11 mouse cellular contexts compared by ENCODE assay signal in the genomic region with DNA sequence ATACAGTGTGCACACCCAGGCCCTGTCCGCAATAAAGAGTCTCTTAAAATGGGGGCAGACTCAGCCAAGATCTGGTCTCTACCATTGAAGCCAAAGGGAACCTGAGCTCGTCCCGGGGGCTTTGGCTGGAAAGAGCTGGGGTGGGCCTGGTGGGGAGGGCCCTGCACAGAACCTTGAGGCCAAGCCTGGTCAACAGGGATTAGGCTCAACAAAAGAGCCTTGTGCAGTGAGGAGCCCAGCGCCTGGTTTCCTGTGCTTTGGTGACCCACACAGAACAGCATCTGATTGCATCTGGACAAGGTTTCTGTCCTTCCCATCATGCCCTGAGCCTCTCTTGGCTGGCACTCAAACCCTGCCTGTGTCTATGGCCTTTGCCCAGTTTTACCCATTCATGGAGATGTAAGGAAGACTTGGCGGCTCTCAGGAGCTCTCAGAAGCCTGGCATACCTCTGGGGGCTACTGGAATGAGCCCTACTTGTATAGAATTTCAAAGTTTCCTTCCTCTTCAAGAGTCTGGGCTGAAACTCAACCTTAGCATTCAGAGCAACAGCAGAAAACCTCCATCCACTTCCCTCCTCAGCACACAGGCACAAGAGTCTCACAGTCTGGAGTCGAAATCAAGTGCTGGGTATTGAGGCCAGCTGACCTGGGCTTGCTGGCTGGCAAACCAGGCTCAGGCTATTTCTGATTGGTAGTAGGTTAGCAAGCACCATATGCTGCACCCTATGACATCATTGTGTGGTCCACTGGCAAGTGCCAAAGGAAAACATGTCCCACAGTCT. TPM values are rescaled to one million over a fixed set of nuclear protein-coding genes. Genes with fewer than 3 reads are reported as not detected.
A peak's percentile ranks its signal among the peaks of the same experiment; 100 is the strongest.
DNase-seq lines count a peak whose midpoint lies in the region; ATAC-seq lines count a peak whose summit lies in the region.
"Had no signal": no experiment of that assay in that cellular context is flagged by ENCODE, and none has a peak within 500 bp of the region (broad histone marks: within the 10 kb centered on the region; RNA-seq: fewer than 3 reads in every experiment).

No protein-coding gene starts in this region.

- H3K4me3 ChIP-seq in limb, embryonic 15.5 days, result no peak overlapping the region

- DNase-seq in layer of hippocampus, adult 8-10 months (ENCODE audit: low spot score in 2 of 2), result peak; percentile 39 to 55
- no peak for DNase-seq in layer of hippocampus, adult 9-10 months (ENCODE audit: low spot score)
- peak; percentile 88 for DNase-seq in cerebellum, adult 11-12 months
- peak; percentile 79 to 83 for DNase-seq in cerebellum, postnatal 14 days
- DNase-seq in B cell, adult 2 months, result no peak
- DNase-seq in ovary, postnatal 14 days (ENCODE audit: low spot score), result no peak
- DNase-seq: kidney, postnatal 4 days; lung, postnatal 36 days had no signal

- no peaks in the 10 kb centered on the region for H3K9me3 ChIP-seq in limb, embryonic 15.5 days

- no peak overlapping the region for H3K4me2 ChIP-seq in limb, embryonic 15.5 days
- H3K4me2 ChIP-seq: liver, embryonic 11.5 days had no signal

- no peak overlapping the region for H3K9ac ChIP-seq in limb, embryonic 15.5 days

- 41% methylated on average over 6 of the region's 6 CpGs for WGBS in limb, embryonic 15.5 days

- peak overlapping the region; percentile 68 for H3K27ac ChIP-seq in limb, embryonic 15.5 days

- no peaks in the 10 kb centered on the region for H3K36me3 ChIP-seq in limb, embryonic 15.5 days

- H3K4me1 ChIP-seq in limb, embryonic 15.5 days, result peaks cover 43% of the 10 kb centered on the region

- 0 out of 2 replicates have a peak, but pooled peaks have one; percentile 53 for ATAC-seq in limb, embryonic 15.5 days (ENCODE audit: insufficient number of reproducible peaks, low FRiP score, low TSS enrichment, low read depth)
- ATAC-seq: activated CD4-positive, CD25-positive, alpha-beta regulatory T cell, adult 4 months had no signal

- peaks cover 17% of the 10 kb centered on the region for H3K27me3 ChIP-seq in limb, embryonic 15.5 days

RNA-seq across cellular contexts. Expression of gene Cpxm2, which starts 57.6 kb away (rescaled TPM):
- total RNA-seq in layer of hippocampus, adult 8-10 months (2022), result 1 to 10 TPM; 1.7 to 2.9 (median 2.7) TPM
- 64.4 and 79.0 TPM in 2 replicates for polyA plus RNA-seq in limb, embryonic 15.5 days (2015; fragmentation: Nextera tagmentation; extraction: Ambion mirVana)
- polyA plus RNA-seq: activated CD4-positive, CD25-positive, alpha-beta regulatory T cell, adult 4 months had no signal

Comparison
In these comparisons a context has a peak if more than half of its experiments do, and no peak if none do; other contexts are left out.
1. DNase-seq: peak in layer of hippocampus, adult 8-10 months (2 of 2), cerebellum, adult 11-12 months (single experiment) and cerebellum, postnatal 14 days (2 of 2); none in layer of hippocampus, adult 9-10 months (single experiment), B cell, adult 2 months (0 of 2) and ovary, postnatal 14 days (single experiment).